Mouse (Mus musculus): ENCODE data around the gene Pradc1.

Pradc1 gene

DNA sequence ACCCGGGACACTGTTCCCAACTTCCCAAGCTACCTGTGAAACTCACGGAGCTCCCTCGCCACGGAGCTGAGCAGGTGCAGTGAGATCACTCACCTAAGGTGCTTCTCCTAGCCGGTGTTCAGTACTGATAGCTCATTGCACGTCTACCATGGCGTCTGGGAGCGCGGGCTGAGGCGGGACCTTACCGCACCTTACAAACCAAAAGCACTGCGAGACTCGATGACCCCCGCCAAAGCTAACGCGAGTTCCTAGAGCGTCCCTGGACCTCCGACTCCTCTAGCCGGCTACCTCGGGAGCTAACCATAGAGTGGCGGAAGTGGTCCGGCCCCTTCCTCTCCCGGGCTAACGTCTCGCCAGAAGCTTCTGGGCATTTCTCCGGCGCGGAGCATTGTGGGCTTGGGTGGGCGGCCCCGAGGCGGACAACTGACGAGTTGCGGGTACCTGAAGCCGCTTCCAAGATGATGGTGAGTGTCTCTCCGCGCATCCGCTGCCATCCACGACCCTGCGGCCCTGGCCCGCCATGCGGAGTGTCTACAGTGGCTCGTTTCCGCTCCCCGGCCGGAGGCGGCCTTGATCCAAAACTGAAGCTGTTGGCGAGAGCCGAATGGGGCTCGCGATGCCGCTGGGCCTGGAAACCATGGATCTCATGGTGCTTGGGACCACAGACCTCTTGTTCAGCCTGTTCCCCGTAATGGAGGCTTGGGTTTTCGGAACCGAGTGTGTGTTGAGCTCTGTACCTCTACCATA is at the start of gene Pradc1:
Gene Pradc1 (minus strand): TSS at position 307 of the 747 bp plus-strand sequence.
- peak; percentile 97 to 98 for DNase-seq

DNA sequence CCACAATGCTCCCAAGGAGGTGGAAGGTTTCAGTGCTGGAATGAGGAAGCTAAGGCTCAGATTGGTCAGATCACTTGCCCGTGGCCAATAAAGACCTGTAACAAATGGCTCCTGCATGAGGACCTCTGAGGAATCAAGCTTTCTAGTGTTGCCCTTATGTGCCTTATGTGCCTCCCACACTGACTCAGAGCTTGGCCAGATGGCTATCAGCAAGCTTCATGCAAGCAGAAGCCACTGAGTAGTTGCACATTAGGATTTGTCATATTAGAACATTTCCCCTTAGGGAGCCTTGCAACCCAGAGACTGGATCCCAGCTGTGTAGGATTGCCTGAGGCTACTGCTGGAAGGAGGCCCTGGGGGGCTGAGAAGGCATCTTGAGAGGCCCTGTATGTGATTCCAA is 48.6 kb upstream of the Pradc1 start:
- no peak for DNase-seq

GRCm38 (mm10) chr6:85498147-85498546 is 46.4 kb upstream of the Pradc1 start:
- DNase-seq = no peak

DNA sequence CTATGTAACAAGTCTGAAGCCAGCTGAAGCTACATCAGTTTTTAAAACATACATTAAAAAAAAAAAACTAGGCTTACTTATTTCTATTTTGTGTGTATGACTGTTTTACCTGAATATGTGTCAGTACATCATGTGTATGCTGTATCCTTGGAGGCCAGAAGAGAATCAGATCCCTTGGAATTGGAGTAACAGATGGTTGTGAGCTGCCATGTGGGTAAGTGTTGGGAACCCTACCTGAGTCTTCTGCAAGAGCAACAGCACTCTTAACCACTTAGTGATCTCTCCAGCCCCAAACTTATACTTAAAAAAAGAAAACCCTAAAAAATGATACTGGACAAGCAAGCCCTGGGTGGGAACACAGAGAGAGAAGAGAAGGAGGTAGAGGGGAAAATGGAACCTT is 45.2 kb upstream of the Pradc1 start:
- no peak for DNase-seq

DNA sequence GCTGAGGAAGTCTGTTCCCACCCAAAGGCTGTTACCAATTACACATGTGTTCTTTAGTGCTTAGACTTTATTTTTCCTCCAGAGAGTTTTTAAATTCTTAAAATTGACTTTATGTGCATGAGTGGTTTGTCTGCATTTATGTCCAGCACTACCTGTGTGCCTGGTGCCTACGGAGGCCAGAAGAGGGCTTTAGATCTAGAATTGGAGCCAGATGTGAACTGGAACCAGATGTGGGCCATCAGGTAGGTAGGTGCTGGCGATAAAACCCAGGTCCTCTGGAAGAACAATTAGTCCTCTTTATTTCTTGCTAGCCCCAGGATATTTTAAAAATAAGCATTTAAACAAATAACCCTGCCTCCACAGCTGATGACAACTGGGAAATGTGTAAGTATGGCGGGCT is 39.8 kb upstream of the Pradc1 start:
- no peak for DNase-seq

GRCm38 (mm10) chr6:85490252-85490651 is 38.5 kb upstream of the Pradc1 start:
- no peak for DNase-seq

DNA sequence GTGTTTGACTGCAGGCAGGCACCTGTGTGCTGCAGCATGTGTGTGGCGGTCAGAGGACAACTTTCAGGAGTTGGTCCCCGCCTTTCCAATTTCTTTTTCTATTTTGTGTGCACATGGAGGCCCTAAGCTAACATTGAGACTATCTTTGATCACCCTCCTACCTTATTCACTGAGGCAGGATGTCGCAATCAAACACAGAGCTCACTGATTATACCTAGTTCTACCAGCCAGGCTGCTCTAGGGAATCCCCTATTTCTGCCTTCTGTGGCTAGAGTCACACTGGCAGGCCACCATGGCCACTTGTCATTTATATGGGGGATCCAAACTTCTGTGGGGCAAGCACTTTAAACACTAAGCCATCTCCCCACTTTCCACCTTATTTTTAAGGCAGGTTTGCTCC is 37.9 kb upstream of the Pradc1 start:
- DNase-seq = no peak

DNA sequence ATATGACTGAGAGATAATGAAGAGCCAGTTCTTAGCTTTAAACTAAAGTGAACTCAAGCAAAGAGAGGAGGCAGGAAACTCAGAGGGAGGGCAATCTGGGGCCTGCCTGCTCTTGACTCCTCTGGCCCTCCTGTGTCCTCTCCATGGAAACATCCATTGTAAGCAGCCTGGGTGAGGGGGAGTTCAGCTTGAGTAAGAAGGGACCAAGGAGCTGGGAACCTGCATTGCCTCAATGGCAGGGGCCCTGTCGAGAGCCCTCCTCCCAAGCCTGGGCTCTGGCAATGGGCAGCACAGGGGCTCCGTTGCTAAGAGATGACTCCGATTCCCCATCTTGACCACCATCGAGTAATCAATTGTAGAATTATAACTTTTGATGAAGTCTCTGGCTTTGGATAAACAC is 36.7 kb upstream of the Pradc1 start:
- DNase-seq = no peak

DNA sequence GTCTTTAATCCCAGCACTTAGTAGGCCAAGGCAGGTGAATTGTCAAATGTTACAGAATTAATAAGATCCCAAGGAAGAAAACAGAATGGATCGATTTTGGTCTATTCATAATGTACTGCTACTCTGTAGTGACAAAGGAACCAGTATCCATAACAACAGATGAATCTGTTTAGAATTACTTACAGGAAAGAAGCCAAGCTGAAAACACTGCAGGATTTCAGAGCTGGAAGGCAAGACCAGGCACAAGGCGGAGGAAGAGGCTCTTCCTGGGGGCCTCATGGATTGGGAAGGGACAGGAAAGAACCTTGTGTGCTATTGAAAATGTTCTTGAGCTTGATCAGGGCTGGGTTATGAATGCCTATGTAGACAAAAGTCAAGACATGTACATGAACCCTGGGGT is 34.0 kb upstream of the Pradc1 start:
- DNase-seq = no peak

- peak; percentile 42 to 44 for DNase-seq
Measured at GRCm38 (mm10) chr6:85483843-85484721, 32.3 kb upstream of the Pradc1 start.

- no peak for DNase-seq
Measured at GRCm38 (mm10) chr6:85480685-85481084, 28.9 kb upstream of the Pradc1 start.

DNA sequence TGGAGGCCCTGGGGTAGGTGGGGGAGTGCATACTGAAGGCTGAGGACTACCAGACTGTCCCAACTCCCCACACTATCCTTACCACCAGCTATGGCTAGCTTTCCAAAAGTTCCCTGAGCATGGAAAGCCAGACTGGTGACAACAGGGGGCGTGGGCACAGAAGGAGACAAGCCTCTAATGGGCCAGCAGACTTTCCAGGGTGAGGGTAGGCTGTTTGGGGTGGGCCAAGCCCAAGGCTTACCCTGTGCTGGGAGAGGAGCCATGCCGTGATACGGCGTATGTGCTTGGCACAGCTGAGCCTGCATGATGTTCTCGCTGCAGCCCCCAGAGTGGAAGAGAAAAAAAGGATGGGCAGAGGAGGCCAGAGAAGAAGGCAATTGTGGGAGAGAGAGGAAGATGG is 28.2 kb upstream of the Pradc1 start:
- DNase-seq = no peak

GRCm38 (mm10) chr6:85478416-85478815 is 26.6 kb upstream of the Pradc1 start:
- no peak for DNase-seq

DNA sequence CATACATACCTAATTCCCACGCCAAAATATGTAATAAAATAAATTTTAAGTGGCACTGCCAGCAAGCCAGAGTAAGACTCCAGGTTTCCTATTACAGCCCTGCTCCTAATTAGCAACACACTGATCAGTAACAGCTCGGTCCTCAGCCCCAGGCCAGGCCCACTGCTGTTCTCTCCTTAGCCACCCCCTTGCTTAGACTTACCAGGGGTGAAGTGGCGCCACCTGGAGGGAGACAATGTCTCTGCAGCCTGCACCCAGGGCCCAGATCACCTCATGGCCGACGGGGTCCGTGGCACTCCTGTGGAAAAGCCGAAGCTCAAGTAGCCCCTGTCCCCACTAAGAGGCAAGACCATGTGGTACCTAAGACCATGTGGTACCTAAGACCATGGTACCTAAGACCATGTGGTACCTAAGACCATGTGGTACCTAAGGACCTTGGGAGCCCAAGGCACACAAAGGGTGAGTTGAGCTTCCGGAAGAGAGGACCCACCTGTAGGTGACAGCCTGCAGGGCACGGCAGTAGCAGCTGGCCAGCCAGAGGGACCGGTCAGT is 25.7 kb upstream of the Pradc1 start:
- DNase-seq = peak in 1 of 2 experiments; percentile 50

DNA sequence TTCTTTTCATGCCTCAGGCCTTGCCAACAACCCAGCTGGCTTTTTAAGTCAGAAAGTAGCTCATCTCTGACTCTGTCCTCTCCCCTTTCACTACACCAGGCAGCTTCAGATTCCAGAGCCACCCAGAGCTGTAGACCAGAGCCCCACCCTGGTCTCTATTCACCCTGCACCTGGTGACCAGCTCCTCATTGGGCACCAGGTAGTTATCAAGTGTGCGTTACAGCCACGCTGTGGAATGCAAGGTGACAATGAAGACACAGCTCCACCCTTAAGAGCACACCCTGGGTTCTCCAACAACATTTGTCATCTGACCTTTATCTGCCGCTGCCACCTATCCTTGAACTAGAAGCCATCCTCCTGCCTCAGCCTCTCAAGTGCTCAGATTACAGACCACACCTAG is 23.8 kb upstream of the Pradc1 start:
- DNase-seq = no peak

DNA sequence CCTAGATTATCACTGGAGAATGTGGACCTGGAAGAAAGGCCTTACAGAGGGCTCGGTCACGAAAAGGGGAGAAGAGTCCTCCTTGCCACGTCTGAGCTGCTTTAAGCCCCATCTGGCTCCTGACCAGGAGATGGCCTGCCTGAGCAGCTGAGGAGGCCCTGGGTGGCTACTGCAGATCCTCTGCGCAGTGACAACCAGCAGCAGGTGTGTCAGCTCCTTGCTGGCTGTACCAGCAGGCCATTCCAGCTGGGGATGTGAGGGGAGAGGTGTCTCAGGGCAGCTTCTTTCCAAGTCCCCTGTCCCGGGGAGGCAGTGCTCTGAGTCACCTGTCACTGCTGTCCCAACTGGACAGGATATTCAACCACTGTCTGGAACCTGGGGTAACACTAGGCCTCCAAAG is 20.8 kb upstream of the Pradc1 start:
- no peak for DNase-seq

DNA sequence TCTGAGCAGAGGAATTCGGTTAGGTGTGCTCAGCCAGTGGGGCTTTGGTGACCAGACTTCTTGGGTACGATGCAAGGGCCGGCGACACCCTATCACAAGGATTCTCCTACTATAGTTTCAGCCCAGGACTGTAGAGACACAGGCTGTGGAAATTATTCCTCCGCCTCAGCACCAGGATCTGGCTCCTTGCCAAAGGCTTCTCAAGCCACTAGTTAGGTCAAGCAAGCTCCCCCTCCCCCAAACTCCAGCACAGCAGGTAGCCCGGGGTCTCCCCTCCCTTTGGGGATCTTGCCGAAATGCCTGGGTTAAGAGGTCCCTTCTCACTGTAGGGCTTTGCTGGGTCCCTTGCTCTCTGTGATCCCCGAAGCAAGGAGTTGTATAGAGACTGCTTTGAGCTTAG is 20.2 kb upstream of the Pradc1 start:
- DNase-seq = peak in 1 of 2 experiments; percentile 24

DNA sequence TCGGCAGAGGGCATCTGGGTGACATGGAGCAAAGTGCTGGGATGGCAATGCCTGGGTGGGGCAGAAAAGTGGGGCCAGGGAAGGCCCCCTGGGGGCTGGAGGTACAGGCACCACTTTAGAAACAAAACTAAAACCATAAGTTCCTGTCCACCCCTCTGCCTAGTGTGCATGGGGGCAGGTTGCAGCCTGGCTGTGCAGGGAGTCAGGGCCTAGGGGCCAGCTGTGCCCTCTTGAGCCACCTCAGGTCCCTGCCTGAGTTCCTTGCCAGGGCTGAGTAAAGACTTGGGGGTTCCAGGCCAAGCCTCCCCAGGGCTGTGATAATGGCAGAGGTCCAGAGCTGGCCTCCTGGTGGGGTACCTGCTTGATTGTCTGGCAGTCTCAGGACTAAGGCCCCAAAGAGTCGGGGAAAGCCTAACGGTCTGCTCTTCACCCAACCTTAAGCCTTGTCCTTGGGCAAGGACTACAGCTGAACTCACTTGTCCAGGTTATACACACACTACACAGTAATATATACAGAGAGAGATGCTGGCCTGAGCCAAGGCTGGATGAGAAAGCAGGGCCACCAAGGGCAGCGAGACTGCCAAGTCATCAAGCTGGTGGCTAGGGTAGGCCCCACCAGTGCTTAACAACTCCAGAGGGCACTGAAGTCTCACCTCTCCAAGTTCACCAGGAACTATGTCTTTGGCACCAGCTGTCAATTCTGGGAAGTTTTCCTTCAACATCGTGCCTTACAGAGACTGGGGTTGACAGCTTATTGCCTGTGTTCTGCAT is 18.1 kb upstream of the Pradc1 start:
- no peak for DNase-seq

GRCm38 (mm10) chr6:85465381-85465780 is 13.6 kb upstream of the Pradc1 start:
- DNase-seq = peak in 1 of 2 experiments; percentile 36

GRCm38 (mm10) chr6:85459621-85460020 is 7.9 kb upstream of the Pradc1 start:
- DNase-seq = no peak

GRCm38 (mm10) chr6:85452816-85453215 is 1.0 kb upstream of the Pradc1 start:
- DNase-seq = no peak

DNA sequence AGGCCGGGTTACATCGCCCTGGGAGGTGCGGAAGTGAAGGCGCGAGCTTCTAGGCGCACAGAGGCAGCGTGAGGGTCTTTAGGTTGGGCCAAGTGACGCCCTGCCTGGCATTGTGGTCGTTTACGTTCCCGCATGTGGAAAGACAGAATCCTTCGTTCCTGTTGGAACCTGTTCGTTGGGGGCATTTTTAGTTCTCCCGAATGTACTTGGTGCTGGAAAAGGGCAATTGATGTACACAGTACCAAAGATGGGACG is 568 bp upstream of the Pradc1 start:
- DNase-seq = no peak
